Mouse (Mus musculus): ENCODE measurements at regions not wholly inside any gene's neighbourhood (a gene's known extent, or its start where the extent isn't known, plus 50 kb on each side); places are given as distances from the start of the nearest gene placed in this dataset.

DNA sequence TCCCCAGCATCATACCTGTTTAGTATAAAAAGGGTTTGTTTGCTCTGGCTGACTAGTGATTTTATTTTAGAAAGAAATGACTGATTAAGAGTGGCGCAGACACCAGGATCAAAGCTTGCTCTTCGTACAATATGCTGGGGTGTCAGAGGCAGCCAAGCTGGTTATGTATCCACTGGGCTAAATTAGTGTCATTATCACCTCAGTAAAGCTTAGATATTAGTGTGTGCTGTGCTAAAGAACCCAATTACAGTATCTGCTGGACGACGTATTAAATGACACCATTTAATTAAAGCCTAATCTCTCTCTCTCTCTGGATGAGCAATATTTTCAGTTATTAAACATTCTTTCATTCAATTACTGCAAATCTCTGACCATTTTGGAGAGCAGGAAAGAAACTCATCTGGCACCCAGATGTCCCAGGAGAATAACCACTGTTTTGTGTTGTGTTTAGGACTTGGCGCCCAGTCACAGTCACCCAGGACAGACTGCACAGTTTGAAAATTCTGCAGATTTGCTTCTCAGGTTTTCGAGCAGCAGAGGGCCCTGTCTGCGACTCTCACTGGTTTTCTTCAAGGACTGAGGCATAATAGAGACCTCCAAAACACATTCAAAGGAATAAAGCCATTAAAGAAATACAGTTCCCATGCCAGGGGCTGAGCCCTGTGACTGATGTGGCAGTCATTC, 133.1 kb upstream of the Peli2 start:
- H3K27ac ChIP-seq (replicated peaks; ENCODE audit: low read depth, low read length) = no peak overlapping the region
- H3K4me1 ChIP-seq (ENCODE audit: control insufficient read depth, insufficient read depth, low read length) = peaks cover 8% of the 10 kb centered on the region; the same call in 1 of the 2 replicates
- no peak overlapping the region for H3K4me3 ChIP-seq (replicated peaks; ENCODE audit: low read length)
- no peaks in the 10 kb centered on the region for H3K9me3 ChIP-seq (ENCODE audit: control insufficient read depth, low read length)
- H3K4me2 ChIP-seq (replicated peaks; ENCODE audit: low read depth, low read length, severe bottlenecking) = no peak overlapping the region
- TF ChIP-seq POLR2A (IDR thresholded peaks at IDR 0.05; ENCODE audit: borderline replicate concordance, extremely low read depth, insufficient read depth, insufficient read length) = no peak
- H3K36me3 ChIP-seq (ENCODE audit: control insufficient read depth, insufficient read depth, low read length) = no peaks in the 10 kb centered on the region
- no peak overlapping the region for H3K9ac ChIP-seq (ENCODE audit: low read depth, low read length, severe bottlenecking)
- no peaks in the 10 kb centered on the region for H3K27me3 ChIP-seq (ENCODE audit: control insufficient read depth, insufficient read depth, low read length)
- 31% methylated on average over 7 of the region's 7 CpGs for WGBS
- DNase-seq (ENCODE audit: low spot score) (peak; percentile 32), ATAC-seq (ENCODE audit: low FRiP score, low read depth) (no peak)

GRCm38 (mm10) chr14:47988131-47988530, 132.5 kb upstream of the Peli2 start:
- Histone ChIP-seq H3K27ac (replicated peaks; ENCODE audit: low read depth, low read length) (no peak overlapping the region), H3K4me2 (replicated peaks; ENCODE audit: low read depth, low read length, severe bottlenecking) (no peak overlapping the region), H3K27me3 (ENCODE audit: control insufficient read depth, insufficient read depth, low read length) (no peaks in the 10 kb centered on the region), H3K9me3 (ENCODE audit: control insufficient read depth, low read length) (no peaks in the 10 kb centered on the region), H3K4me3 (replicated peaks; ENCODE audit: low read length) (no peak overlapping the region), H3K36me3 (ENCODE audit: control insufficient read depth, insufficient read depth, low read length) (no peaks in the 10 kb centered on the region), H3K9ac (ENCODE audit: low read depth, low read length, severe bottlenecking) (no peak overlapping the region), H3K4me1 (ENCODE audit: control insufficient read depth, insufficient read depth, low read length) (peaks cover 8% of the 10 kb centered on the region; the same call in 1 of the 2 replicates)
- 62% methylated on average over 3 of the region's 3 CpGs for WGBS
- DNase-seq (ENCODE audit: low spot score) (no peak), ATAC-seq (ENCODE audit: low FRiP score, low read depth) (no peak)
- TF ChIP-seq POLR2A (IDR thresholded peaks at IDR 0.05; ENCODE audit: borderline replicate concordance, extremely low read depth, insufficient read depth, insufficient read length) = no peak

GRCm38 (mm10) chr14:47989315-47989714, 131.3 kb upstream of the Peli2 start:
- 61% methylated on average over 5 of the region's 5 CpGs for WGBS
- Histone ChIP-seq H3K27me3 (ENCODE audit: control insufficient read depth, insufficient read depth, low read length) (no peaks in the 10 kb centered on the region), H3K4me3 (replicated peaks; ENCODE audit: low read length) (no peak overlapping the region), H3K27ac (replicated peaks; ENCODE audit: low read depth, low read length) (no peak overlapping the region), H3K4me1 (ENCODE audit: control insufficient read depth, insufficient read depth, low read length) (peaks cover 8% of the 10 kb centered on the region; the same call in 1 of the 2 replicates), H3K9me3 (ENCODE audit: control insufficient read depth, low read length) (no peaks in the 10 kb centered on the region), H3K9ac (ENCODE audit: low read depth, low read length, severe bottlenecking) (no peak overlapping the region), H3K36me3 (ENCODE audit: control insufficient read depth, insufficient read depth, low read length) (no peaks in the 10 kb centered on the region), H3K4me2 (replicated peaks; ENCODE audit: low read depth, low read length, severe bottlenecking) (no peak overlapping the region)
- DNase-seq (ENCODE audit: low spot score) (no peak), ATAC-seq (ENCODE audit: low FRiP score, low read depth) (no peak)
- TF ChIP-seq POLR2A (IDR thresholded peaks at IDR 0.05; ENCODE audit: borderline replicate concordance, extremely low read depth, insufficient read depth, insufficient read length) = no peak

- ATAC-seq (ENCODE audit: low FRiP score, low read depth) (no peak), DNase-seq (ENCODE audit: low spot score) (no peak)
- Histone ChIP-seq H3K4me1 (ENCODE audit: control insufficient read depth, insufficient read depth, low read length) (peaks cover 8% of the 10 kb centered on the region; the same call in 1 of the 2 replicates), H3K9me3 (ENCODE audit: control insufficient read depth, low read length) (no peaks in the 10 kb centered on the region), H3K9ac (ENCODE audit: low read depth, low read length, severe bottlenecking) (no peak overlapping the region), H3K4me3 (replicated peaks; ENCODE audit: low read length) (no peak overlapping the region), H3K27me3 (ENCODE audit: control insufficient read depth, insufficient read depth, low read length) (no peaks in the 10 kb centered on the region), H3K27ac (replicated peaks; ENCODE audit: low read depth, low read length) (no peak overlapping the region), H3K36me3 (ENCODE audit: control insufficient read depth, insufficient read depth, low read length) (no peaks in the 10 kb centered on the region), H3K4me2 (replicated peaks; ENCODE audit: low read depth, low read length, severe bottlenecking) (no peak overlapping the region)
- no peak for TF ChIP-seq POLR2A (IDR thresholded peaks at IDR 0.05; ENCODE audit: borderline replicate concordance, extremely low read depth, insufficient read depth, insufficient read length)
- 68% methylated on average over 3 of the region's 3 CpGs for WGBS
Observed at GRCm38 (mm10) chr14:47990716-47991115, 129.9 kb upstream of the Peli2 start.

- no peaks in the 10 kb centered on the region for H3K27me3 ChIP-seq (ENCODE audit: control insufficient read depth, insufficient read depth, low read length)
- WGBS = 94% methylated on average over 7 of the region's 7 CpGs
- no peak for TF ChIP-seq POLR2A (IDR thresholded peaks at IDR 0.05; ENCODE audit: borderline replicate concordance, extremely low read depth, insufficient read depth, insufficient read length)
- no peak overlapping the region for H3K27ac ChIP-seq (replicated peaks; ENCODE audit: low read depth, low read length)
- no peak overlapping the region for H3K4me3 ChIP-seq (replicated peaks; ENCODE audit: low read length)
- H3K36me3 ChIP-seq (ENCODE audit: control insufficient read depth, insufficient read depth, low read length) = no peaks in the 10 kb centered on the region
- H3K9me3 ChIP-seq (ENCODE audit: control insufficient read depth, low read length) = no peaks in the 10 kb centered on the region
- peaks cover 5% of the 10 kb centered on the region; the same call in 1 of the 2 replicates for H3K4me1 ChIP-seq (ENCODE audit: control insufficient read depth, insufficient read depth, low read length)
- no peak overlapping the region for H3K9ac ChIP-seq (ENCODE audit: low read depth, low read length, severe bottlenecking)
- DNase-seq (ENCODE audit: low spot score) (no peak), ATAC-seq (ENCODE audit: low FRiP score, low read depth) (no peak)
- H3K4me2 ChIP-seq (replicated peaks; ENCODE audit: low read depth, low read length, severe bottlenecking) = no peak overlapping the region
Observed at GRCm38 (mm10) chr14:47991546-47991945, 129.1 kb upstream of the Peli2 start.

Measured in limb, embryonic 14.5 days (tissue).